Mouse (Mus musculus) bone marrow macrophage, adult 2 months (primary cell): ENCODE measurements around the gene Fbxw4.

Experiments used
- CTCF ChIP-seq: IDR thresholded peaks from 2 replicates; pipeline ENCODE4 v1.5.1; 2012; ENCODE audit warnings: low read depth, mild to moderate bottlenecking, low read length, moderate library complexity
- POLR2A ChIP-seq: IDR thresholded peaks from 2 replicates; pipeline ENCODE4 v1.6.1; 2012; ENCODE audit warnings: mild to moderate bottlenecking, low read depth, low read length, borderline replicate concordance

- TF ChIP-seq CTCF: no peak
- no peak for TF ChIP-seq POLR2A
These were observed 73.3 kb downstream of the Fbxw4 start for GRCm38 (mm10) chr19:45586850-45587249.
